Mouse (Mus musculus) cerebellum, adult 9-11 months (tissue): ENCODE measurements around the gene Gpr156.

Source experiments
- DNase-seq: peaks from one replicate; pipeline ENCODE4 v3.0.0; 2022

Gene Gpr156

GRCm38 (mm10) chr16:37916138-37916817 is at the start of gene Gpr156:
Gene Gpr156 (plus strand): TSS chr16:37916496.
- peak; percentile 16 for DNase-seq

GRCm38 (mm10) chr16:37867791-37868505 is 48.3 kb upstream of the Gpr156 start, which contains the start of gene Lrrc58:
Gene Lrrc58 (plus strand): TSS chr16:37868389.
- DNase-seq = peak; percentile 89

GRCm38 (mm10) chr16:37868506-37869469 is 47.5 kb upstream of the Gpr156 start:
- DNase-seq = no peak

- no peak for DNase-seq
These were observed 46.6 kb upstream of the Gpr156 start for GRCm38 (mm10) chr16:37869470-37870231.

GRCm38 (mm10) chr16:37871112-37871715 is 45.1 kb upstream of the Gpr156 start:
- DNase-seq = peak; percentile 22

- DNase-seq = no peak
These were observed 41.6 kb upstream of the Gpr156 start for GRCm38 (mm10) chr16:37874501-37875235.

- no peak for DNase-seq
These were observed 38.9 kb upstream of the Gpr156 start for GRCm38 (mm10) chr16:37877406-37877805.

GRCm38 (mm10) chr16:37878951-37879505 is 37.3 kb upstream of the Gpr156 start:
- no peak for DNase-seq

- DNase-seq = no peak
These were observed 36.4 kb upstream of the Gpr156 start for GRCm38 (mm10) chr16:37879750-37880419.

GRCm38 (mm10) chr16:37881168-37881567 is 35.1 kb upstream of the Gpr156 start:
- no peak for DNase-seq

- no peak for DNase-seq
These were observed 27.3 kb upstream of the Gpr156 start for GRCm38 (mm10) chr16:37888986-37889385.

GRCm38 (mm10) chr16:37892667-37893066 is 23.6 kb upstream of the Gpr156 start:
- DNase-seq = no peak

GRCm38 (mm10) chr16:37893381-37893780 is 22.9 kb upstream of the Gpr156 start:
- no peak for DNase-seq

- DNase-seq = no peak
These were observed 22.4 kb upstream of the Gpr156 start for GRCm38 (mm10) chr16:37893942-37894341.

- no peak for DNase-seq
These were observed 17.5 kb upstream of the Gpr156 start for GRCm38 (mm10) chr16:37898790-37899189.

- DNase-seq = no peak
These were observed 16.9 kb upstream of the Gpr156 start for GRCm38 (mm10) chr16:37899357-37899756.

GRCm38 (mm10) chr16:37901318-37901717 is 15.0 kb upstream of the Gpr156 start:
- DNase-seq = no peak

- no peak for DNase-seq
These were observed 9.8 kb upstream of the Gpr156 start for GRCm38 (mm10) chr16:37906456-37906855.

- no peak for DNase-seq
These were observed 5.2 kb upstream of the Gpr156 start for GRCm38 (mm10) chr16:37911086-37911485.

- DNase-seq = no peak
These were observed 514 bp downstream of the Gpr156 start for GRCm38 (mm10) chr16:37916818-37917201.
